Mouse (Mus musculus): ENCODE results near the gene Eif4g1. TPM values are rescaled to one million over a fixed set of nuclear protein-coding genes. Genes with fewer than 3 reads are reported as not detected.

Eif4g1 gene
- total RNA-seq, 2 experiments from 2014 or later, result 336 to 405 TPM

DNA sequence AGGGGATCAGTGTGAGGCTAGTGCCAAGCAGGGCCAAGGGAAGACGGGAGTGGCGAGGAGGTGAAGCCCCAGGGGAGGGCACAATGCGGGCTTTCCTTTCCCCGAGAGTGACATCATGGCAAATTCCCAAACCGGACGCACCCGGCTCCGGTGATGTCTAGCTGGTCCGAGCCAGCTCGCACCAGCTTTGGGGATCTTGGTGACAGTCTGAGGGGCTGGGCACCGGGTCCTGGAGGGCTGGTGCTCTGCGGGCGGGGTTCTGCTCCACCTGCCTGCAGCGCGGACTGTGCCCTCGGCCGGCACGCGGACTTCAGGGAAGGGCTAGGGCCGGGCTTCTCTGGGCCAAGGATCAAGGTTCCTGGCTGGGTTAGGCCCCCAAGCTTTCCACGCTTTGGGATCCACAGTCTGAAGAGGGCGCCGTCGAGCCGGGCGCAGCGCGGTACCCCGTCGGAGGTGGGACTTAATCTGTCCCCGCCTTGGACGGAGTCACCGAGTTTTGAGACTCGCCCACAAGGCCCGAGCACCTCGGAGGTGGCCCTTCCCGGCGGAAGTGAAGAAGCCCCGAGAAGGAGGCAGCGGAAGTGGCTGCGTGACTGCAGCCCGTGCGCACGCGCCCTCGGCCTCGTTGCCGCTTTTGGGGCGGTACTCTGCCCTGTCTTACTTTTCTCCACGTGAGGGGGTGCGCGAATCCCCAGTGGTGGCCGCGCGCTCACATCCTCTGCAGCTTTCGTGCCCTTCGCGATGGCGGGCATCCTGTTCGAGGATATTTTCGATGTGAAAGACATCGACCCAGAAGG lies 49.3 kb downstream of the Eif4g1 start, which contains the start of the genes Polr2h and Clcn2:
TSS of gene Polr2h (plus strand) at position 485 of the 797 bp plus-strand sequence.
TSS of gene Clcn2 (minus strand) at position 566 of the 797 bp plus-strand sequence.
- peak; percentile 90 for ATAC-seq (replicated peaks; ENCODE audit: low FRiP score, low TSS enrichment, poor library complexity, severe bottlenecking)

DNA sequence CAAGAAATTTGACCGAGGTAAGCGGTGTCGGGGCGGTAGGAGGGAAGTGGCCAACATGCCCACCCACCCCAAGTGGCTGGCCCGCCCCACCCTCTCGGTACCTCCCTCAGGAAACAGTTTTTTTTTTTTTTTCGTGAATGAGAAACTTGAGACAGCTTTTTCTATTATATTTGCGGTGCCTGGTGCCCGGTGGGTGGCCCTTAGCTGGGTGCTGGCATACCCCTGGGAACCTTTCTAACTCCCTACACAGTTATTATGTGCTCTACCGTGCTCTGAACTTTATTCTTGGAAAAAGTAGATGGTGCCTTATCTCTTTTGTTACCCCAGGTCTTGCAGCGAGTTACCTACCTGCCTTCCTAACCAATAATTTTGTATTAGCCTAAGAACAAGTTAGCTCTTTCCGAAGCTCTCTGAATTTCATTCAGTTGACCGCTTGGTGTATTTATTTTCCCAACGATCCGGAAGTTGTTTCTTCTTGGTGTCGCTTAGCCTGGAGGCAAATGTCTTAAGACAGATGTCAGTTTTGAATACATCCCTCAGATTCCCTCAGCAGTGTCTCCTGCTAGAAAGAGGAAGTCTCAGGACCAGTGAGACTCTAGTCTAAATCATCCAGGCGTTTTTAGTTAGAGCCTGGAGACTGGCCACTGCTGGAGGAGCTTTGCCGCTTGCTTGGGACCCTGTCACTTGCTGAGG lies 50.0 kb downstream of the Eif4g1 start:
- peak; percentile 5; the same call in 1 of the 2 replicates for ATAC-seq (replicated peaks; ENCODE audit: low FRiP score, low TSS enrichment, poor library complexity, severe bottlenecking)

DNA sequence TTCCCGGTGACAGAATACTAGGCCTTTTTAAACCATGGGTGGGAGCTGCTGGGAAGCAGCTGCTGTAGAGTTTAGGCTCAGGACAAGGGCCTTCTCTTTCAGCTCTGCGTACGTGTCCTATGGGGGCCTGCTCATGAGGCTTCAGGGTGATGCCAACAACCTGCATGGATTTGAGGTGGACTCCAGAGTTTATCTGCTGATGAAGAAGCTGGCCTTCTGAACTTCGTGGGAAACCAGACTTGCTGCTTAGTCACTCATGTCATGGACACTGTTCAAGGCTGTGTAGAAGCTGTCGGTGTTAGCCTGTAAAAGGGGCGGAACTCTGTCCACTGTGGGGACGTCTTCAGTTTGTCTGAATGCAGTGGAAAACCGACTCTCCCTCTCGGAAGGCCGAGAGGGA lies 53.7 kb downstream of the Eif4g1 start:
- ATAC-seq (replicated peaks; ENCODE audit: low FRiP score, low TSS enrichment, poor library complexity, severe bottlenecking), result no peak

DNA sequence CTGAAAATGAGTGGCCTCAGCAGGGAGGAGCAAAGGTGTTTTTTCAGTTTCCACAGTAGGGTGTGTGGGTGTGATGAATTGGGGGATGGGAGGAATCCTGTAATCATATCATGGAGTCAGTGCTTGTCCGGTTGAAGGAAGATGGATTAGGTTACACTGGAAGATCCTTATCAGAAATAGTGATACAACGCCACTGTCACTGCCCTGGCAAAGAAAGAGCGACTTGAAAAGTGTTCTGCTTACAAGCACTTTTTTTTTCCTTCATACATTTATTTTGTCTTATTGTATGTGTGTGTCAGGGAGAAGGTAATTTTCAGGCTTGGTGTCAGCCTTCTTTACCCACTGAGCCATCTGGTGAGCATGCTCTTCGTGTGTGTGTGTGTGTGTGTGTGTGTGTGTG lies 54.6 kb downstream of the Eif4g1 start:
- ATAC-seq (replicated peaks; ENCODE audit: low FRiP score, low TSS enrichment, poor library complexity, severe bottlenecking), result no peak

DNA sequence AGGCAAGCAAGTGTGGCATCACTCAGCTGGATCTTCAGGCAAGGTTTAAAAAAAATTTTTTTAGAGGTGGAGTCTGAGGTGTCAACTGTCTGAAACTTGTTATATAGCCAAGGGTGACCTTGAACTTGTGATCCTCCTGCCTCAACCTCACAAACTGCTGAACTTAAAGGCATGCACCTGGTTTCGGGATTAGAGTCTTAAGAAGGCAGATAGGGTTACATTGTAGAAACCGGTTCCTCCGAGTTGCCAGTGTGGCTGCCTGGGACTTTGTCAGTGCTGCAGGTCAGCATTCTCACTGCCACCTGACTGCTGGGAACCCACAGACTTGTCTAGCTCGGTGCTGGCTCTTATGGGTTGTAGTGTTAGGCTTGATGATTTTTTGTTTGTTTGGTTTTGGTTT lies 55.1 kb downstream of the Eif4g1 start:
- ATAC-seq (replicated peaks; ENCODE audit: low FRiP score, low TSS enrichment, poor library complexity, severe bottlenecking), result no peak

DNA sequence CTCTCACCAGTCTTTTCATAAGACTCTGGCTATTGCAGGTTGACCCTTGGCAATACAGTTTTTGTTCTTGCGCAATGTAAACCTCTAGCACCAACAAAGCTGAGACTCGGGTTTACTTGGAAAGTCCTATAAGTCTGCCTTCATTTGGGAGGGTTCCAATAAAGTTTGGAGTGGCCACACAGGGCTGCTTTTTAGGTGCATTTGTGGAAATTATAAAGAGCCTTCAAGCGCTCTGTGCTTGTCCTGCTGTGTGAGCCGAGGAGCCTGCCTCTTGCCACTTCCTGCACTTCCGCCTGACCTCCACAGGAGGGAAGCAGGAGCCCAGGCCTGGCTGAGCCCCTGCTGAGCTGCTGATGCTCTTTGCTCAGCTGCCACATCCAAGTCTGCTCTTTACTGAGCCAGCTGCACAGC lies 56.2 kb downstream of the Eif4g1 start:
- ATAC-seq (replicated peaks; ENCODE audit: low FRiP score, low TSS enrichment, poor library complexity, severe bottlenecking), result peak; percentile 92

DNA sequence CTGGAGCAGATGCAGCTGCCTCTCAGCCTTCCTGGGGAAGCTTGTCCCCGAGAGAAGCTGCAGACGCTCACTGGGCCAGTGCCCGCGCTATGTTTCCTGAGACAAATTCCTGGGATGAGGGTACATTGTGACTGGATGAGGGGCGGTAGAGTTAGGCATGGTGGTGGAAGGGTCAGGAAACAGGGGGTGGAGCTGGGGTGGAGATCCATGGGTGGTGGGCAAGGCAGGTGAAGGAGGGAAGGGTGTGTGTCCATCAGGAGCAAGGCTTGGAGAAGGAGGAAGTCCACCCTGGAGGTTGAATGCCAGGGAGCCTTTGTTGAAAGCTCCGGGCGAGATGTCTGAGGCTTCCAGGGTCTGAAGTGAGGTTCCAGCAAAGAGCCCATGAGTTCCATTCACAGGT lies 57.2 kb downstream of the Eif4g1 start:
- ATAC-seq (replicated peaks; ENCODE audit: low FRiP score, low TSS enrichment, poor library complexity, severe bottlenecking), result no peak

DNA sequence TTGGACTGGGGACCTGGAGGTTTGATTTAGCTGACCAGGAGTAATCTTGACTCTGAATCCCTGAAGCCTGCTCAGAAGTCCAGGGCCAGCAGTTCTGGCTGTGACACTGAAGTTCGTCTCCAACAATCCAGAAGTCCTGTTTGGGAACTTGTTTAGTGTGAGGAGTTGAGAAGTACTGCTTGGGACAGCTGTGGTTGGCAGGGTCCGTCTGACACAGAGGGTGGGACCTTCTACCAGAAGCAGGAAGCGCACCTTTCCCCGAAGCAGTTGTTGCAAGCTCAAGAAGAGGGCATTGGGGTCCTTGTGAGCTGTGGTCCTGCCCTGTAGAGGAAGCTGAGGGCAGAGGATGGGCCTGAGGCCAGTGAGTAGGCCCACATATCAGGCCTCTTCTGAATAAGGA lies 57.6 kb downstream of the Eif4g1 start:
- no peak for ATAC-seq (replicated peaks; ENCODE audit: low FRiP score, low TSS enrichment, poor library complexity, severe bottlenecking)

DNA sequence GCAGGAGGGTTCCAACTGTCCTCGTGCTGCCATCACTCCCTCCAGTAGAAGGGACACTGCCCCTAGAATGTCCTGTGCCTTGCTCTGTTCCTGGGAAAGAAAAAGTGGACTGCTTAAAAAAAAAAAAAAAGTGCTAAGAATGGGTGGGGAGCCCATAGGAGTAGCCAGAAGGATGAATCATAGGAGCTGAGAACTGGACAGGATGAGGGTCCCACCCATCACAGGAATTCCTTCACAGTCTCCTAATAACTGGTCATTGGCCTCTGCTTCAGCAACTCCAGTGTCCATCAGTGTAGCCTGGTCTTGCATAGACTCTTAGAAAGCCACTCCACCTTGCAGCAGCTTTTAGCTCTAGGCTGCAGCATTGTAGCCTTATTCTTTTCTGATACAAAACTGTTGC lies 58.3 kb downstream of the Eif4g1 start:
- no peak for ATAC-seq (replicated peaks; ENCODE audit: low FRiP score, low TSS enrichment, poor library complexity, severe bottlenecking)

DNA sequence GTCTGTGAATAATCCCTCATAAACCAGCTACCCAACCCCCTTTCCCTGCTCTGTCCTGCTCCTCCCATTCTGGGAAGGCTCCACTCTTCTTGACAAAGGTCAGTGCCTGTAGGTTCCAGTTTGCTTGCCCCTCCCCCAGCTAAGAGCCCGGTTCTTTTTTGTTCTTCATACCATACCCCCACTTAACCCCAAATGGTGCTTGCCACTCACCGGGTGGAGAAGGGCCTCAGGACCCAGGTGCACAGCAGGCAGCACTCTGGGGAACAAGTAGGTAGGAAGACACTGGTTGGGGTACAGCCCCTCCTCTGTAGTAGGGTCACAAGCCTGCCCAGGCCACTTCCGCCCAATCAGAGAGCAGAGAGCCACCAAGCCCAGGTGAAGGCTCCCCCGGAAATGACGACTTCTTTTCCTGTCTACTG lies 62.2 kb downstream of the Eif4g1 start:
- ATAC-seq (replicated peaks; ENCODE audit: low FRiP score, low TSS enrichment, poor library complexity, severe bottlenecking), result no peak

DNA sequence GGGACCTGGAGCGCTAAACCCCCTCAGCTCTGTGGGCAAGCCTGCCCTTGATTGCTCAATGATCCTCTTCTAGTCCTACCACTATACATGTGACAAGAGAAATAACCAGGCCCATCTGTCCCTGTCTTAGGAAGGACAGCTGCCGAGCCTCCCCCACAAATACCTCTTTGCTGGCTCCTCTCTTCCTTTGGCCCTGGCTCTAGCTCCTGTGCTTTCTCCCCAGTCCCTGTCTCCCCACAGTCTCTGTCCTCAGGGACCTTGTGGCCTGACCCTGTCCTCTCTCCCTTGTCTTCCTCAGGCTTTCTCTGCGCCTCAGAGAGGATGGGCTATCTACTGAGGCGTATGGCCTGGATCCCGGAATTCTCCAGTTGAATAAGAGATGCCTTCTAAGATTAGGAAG lies 63.6 kb downstream of the Eif4g1 start:
- ATAC-seq (replicated peaks; ENCODE audit: low FRiP score, low TSS enrichment, poor library complexity, severe bottlenecking), result no peak

DNA sequence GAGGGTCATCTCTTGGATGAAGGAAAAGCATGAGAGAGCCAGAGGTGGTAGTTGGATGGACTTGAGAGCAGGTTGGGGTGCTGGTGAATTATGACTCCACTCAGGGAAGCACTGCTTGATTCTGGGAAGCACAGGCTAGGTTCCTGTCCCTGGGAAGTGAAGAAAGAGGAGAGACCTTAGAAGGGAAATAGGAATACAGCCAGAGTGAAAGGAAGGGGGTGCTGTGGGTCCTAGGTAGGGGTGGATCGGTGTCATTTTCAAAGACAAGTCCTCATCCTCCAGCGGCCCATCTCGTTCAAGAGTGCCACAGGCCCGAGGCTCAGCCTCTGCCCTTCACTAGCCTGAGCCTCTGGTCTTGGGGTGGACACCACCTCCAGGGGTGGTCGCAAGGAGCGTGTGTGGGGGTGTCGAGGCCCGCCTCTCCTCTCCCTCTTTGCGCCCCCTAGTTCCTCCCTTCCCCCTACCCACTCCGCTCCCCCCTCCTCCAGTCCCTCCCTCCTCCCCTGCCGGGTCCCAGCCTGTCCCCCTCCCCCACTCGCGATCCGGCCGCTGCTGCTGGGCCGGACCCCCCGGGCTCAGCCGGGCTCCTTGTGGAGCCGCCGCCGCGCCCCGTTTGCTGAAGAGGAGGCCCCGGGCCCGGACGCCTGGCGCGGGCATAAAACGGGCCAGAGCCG lies 64.3 kb downstream of the Eif4g1 start:
- no peak for ATAC-seq (replicated peaks; ENCODE audit: low FRiP score, low TSS enrichment, poor library complexity, severe bottlenecking)

DNA sequence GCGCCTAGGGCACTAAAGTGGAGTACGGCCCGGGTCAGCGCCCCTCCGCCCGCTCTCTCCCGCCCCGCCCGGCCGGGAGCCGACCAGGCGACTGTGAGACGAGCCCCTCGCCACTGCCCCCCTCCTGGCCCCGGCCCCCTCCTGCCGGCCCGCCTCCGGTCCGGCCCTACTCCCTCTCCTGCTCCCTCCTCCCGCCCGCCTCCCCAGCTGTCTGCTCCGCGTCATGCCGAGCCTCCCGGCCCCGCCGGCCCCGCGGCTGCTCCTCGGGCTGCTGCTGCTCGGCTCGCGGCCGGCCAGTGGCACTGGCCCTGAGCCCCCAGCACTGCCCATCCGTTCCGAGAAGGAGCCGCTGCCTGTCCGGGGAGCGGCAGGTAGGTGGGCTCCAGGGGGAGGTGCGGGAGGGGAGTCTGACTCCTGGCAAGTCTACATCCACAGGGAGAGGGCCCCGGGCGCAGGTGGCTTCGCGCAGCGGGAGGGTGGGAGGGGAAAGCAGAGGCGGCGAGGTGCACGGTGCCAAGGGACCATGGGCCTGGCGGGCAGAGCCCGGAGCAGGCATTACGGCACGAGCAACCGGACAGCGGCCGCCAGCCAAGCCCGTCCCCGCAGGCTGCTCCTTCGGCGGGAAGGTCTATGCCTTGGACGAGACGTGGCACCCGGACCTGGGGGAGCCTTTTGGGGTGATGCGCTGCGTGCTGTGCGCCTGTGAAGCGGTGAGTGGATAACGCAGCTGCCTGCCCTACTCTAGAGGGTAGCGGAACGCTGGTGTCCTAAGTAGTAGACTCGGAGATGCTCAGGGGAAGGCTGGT lies 65.0 kb downstream of the Eif4g1 start, which contains the start of gene Chrd:
TSS of gene Chrd (plus strand) at position 203 of the 806 bp plus-strand sequence.
- 0 out of 2 replicates have a peak, but pooled peaks have one; percentile 30 for ATAC-seq (replicated peaks; ENCODE audit: low FRiP score, low TSS enrichment, poor library complexity, severe bottlenecking)

DNA sequence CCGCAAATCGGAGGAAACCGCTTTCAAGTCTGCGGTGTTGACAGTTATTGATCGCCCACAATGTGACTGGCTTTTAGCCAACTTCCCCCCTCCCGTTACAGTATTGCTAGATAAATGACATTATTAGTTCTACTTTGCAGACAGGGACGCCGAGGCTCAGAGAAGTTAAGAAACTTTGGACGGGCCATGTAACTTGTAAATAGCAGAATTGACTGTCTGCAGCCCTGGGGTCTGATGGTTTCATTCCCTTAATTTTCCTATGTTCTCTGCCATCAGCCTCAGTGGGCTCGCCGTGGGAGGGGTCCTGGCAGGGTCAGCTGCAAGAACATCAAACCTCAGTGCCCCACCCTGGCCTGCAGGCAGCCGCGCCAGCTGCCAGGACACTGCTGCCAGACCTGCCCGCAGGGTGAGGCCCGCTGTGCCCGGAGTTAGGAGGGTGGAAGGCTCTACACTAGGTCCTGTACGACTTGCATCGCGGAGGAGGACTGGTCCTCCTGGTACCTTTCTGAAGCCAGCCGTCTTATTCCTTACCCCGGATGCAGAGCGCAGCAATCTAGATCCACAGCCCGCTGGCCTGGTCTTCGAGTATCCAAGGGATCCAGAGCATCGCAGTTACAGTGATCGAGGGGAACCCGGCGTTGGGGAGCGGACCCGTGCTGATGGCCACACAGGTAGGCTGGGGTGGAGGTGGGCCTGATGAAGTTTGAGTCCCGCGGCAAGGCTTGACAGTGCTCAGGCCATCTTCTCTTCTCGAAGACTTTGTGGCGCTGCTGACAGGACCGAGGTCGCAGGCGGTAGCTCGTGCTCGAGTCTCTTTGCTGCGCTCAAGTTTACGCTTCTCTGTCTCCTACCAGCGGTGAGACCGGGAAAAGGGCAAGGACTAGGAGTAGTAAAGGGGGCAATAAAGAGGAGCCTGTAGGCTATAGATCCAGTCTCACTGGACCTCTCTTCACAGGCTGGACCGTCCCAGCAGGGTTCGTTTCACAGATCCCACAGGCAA lies 65.9 kb downstream of the Eif4g1 start, which contains the start of gene Thpo:
TSS of gene Thpo (minus strand) at position 781 of the 1,000 bp plus-strand sequence.
- ATAC-seq (replicated peaks; ENCODE audit: low FRiP score, low TSS enrichment, poor library complexity, severe bottlenecking), result no peak

DNA sequence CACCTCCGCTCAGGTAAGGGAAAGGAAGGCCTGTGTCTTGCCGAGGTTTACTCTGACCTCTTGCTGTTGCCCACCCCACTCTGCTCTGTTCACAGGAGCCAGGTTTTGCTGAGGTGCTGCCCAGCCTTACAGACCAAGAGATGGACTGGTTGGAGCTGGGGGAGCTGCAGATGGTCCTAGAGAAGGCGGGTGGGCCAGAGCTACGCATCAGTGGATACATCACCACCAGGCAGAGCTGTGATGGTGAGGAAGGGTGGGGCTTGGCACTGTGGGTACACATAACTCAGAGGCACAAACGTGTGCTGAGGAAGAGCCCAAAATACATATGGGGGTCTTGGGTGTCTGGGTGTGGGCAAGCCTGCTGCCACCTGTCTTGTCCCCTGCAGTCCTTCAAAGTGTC lies 67.5 kb downstream of the Eif4g1 start:
- ATAC-seq (replicated peaks; ENCODE audit: low FRiP score, low TSS enrichment, poor library complexity, severe bottlenecking), result no peak

DNA sequence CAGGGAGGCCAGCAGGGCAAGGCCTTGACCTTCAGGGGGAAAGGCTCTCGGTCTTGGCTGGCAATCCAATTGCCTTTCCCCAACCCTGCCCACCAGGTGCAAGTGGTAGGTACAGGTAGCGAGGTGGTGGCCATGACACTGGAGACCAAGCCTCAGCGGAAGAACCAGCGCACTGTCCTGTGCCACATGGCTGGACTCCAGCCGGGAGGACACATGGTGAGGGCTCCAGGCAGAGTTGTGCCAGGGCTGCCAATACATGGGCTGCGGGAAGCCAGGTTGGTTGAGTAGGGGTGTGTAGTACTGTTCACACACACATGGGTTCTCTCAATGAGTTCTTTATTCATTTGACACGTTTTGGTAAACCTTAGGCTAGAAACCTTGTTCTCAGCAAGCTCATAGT lies 68.1 kb downstream of the Eif4g1 start:
- no peak for ATAC-seq (replicated peaks; ENCODE audit: low FRiP score, low TSS enrichment, poor library complexity, severe bottlenecking)

DNA sequence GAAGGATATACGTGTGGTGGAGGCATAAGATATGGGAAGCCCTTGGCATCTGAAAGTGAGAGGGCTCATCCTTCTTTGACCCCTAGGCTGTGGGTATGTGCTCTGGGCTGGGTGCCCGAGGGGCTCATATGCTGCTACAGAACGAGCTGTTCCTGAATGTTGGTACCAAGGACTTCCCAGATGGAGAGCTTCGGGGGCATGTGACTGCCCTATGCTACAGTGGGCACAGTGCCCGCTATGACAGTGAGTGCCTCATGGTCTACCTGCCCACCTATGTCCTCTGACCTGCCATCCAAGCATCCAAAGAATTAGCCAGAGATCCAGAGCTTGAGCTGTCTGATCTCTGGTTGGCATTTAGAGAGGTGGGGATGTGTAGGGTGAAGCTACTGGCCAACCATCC lies 68.7 kb downstream of the Eif4g1 start:
- no peak for ATAC-seq (replicated peaks; ENCODE audit: low FRiP score, low TSS enrichment, poor library complexity, severe bottlenecking)

DNA sequence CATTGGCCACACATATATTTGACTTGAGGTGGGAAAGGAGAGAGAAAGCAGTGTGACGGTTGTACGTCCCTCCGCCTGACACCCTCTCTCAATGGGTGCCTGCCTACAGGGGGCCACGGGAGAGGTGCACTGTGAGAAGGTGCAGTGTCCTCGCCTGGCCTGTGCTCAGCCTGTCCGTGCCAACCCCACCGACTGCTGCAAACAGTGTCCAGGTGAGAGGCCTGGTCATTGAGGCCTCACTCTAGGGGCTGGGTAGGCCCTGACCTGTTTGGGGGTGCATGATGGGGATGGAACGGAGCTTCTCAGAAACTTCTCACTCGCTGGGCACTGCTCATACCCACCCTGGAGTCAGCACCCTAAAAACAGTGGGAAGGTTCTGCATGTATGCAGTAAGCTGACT lies 71.7 kb downstream of the Eif4g1 start:
- no peak for ATAC-seq (replicated peaks; ENCODE audit: low FRiP score, low TSS enrichment, poor library complexity, severe bottlenecking)

Data from megakaryocyte-erythroid progenitor cell, adult 5-6 weeks (primary cell).